Mouse (Mus musculus): ENCODE results near the gene Gc. TPM values are rescaled to one million over a fixed set of nuclear protein-coding genes. Genes with fewer than 3 reads are reported as not detected.

Gc gene
- polyA plus RNA-seq, 1 experiment from 2014 or later, result not detected

- no peak for ATAC-seq (ENCODE audit: low FRiP score, low read depth)
- H3K27me3 ChIP-seq, result no peaks in the 10 kb centered on the region
- H3K4me2 ChIP-seq (replicated peaks), result no peak overlapping the region
- H3K4me3 ChIP-seq, result no peak overlapping the region
- H3K9me3 ChIP-seq, result no peaks in the 10 kb centered on the region
- no peak overlapping the region for H3K9ac ChIP-seq
- WGBS, result 69% methylated on average over 7 of the region's 7 CpGs
- H3K36me3 ChIP-seq, result no peaks in the 10 kb centered on the region
- H3K27ac ChIP-seq, result no peak overlapping the region
- H3K4me1 ChIP-seq, result no peaks in the 10 kb centered on the region
Measured at GRCm38 (mm10) chr5:89447978-89448377, 9.7 kb downstream of the Gc start.

- H3K9ac ChIP-seq, result no peak overlapping the region
- no peak overlapping the region for H3K4me2 ChIP-seq (replicated peaks)
- H3K27ac ChIP-seq, result no peak overlapping the region
- H3K36me3 ChIP-seq, result no peaks in the 10 kb centered on the region
- H3K27me3 ChIP-seq, result no peaks in the 10 kb centered on the region
- WGBS, result 87% methylated on average over 4 of the region's 4 CpGs
- no peaks in the 10 kb centered on the region for H3K9me3 ChIP-seq
- no peak for ATAC-seq (ENCODE audit: low FRiP score, low read depth)
- H3K4me3 ChIP-seq, result no peak overlapping the region
- no peaks in the 10 kb centered on the region for H3K4me1 ChIP-seq
Measured at GRCm38 (mm10) chr5:89444360-89444759, 13.3 kb downstream of the Gc start.

- 32% methylated on average over 1 of the region's 1 CpGs for WGBS
- no peak for ATAC-seq (ENCODE audit: low FRiP score, low read depth)
Measured at GRCm38 (mm10) chr5:89411536-89411935, 46.2 kb downstream of the Gc start.

GRCm38 (mm10) chr5:89407376-89408082 lies 50.2 kb downstream of the Gc start:
- no peak for ATAC-seq (ENCODE audit: low FRiP score, low read depth)
- no peaks in the 10 kb centered on the region for H3K27me3 ChIP-seq
- no peak overlapping the region for H3K27ac ChIP-seq
- no peak overlapping the region for H3K4me3 ChIP-seq
- H3K9ac ChIP-seq, result no peak overlapping the region
- H3K4me1 ChIP-seq, result no peaks in the 10 kb centered on the region
- no peaks in the 10 kb centered on the region for H3K9me3 ChIP-seq
- H3K4me2 ChIP-seq (replicated peaks), result no peak overlapping the region
- H3K36me3 ChIP-seq, result no peaks in the 10 kb centered on the region

More at GRCm38 (mm10) chr5:89411536-89411935, 46.2 kb downstream of the Gc start:
- Histone ChIP-seq H3K36me3 (no peaks in the 10 kb centered on the region), H3K27me3 (no peaks in the 10 kb centered on the region), H3K27ac (no peak overlapping the region), H3K4me3 (no peak overlapping the region), H3K4me2 (replicated peaks) (no peak overlapping the region), H3K9me3 (no peaks in the 10 kb centered on the region), H3K9ac (no peak overlapping the region), H3K4me1 (no peaks in the 10 kb centered on the region)

- no peak for ATAC-seq (ENCODE audit: low FRiP score, low read depth)
Measured at GRCm38 (mm10) chr5:89405132-89405531, 52.6 kb downstream of the Gc start.

GRCm38 (mm10) chr5:89390405-89390804 lies 67.3 kb downstream of the Gc start:
- Histone ChIP-seq H3K4me1 (no peaks in the 10 kb centered on the region), H3K36me3 (no peaks in the 10 kb centered on the region), H3K9ac (no peak overlapping the region), H3K27ac (no peak overlapping the region), H3K4me2 (replicated peaks) (no peak overlapping the region), H3K27me3 (no peaks in the 10 kb centered on the region), H3K4me3 (no peak overlapping the region), H3K9me3 (peaks cover 4% of the 10 kb centered on the region)
- ATAC-seq (ENCODE audit: low FRiP score, low read depth), result no peak
- 66% methylated on average over 1 of the region's 1 CpGs for WGBS

More at GRCm38 (mm10) chr5:89405132-89405531, 52.6 kb downstream of the Gc start:
- H3K4me3 ChIP-seq, result no peak overlapping the region
- H3K4me1 ChIP-seq, result no peaks in the 10 kb centered on the region
- no peak overlapping the region for H3K27ac ChIP-seq
- 67% methylated on average over 1 of the region's 1 CpGs for WGBS
- H3K4me2 ChIP-seq (replicated peaks), result no peak overlapping the region
- no peaks in the 10 kb centered on the region for H3K27me3 ChIP-seq
- no peaks in the 10 kb centered on the region for H3K9me3 ChIP-seq
- no peak overlapping the region for H3K9ac ChIP-seq
- no peaks in the 10 kb centered on the region for H3K36me3 ChIP-seq

GRCm38 (mm10) chr5:89384204-89384603 lies 73.5 kb downstream of the Gc start:
- WGBS, result 30% methylated on average over 5 of the region's 5 CpGs
- H3K27ac ChIP-seq, result no peak overlapping the region
- no peak overlapping the region for H3K4me2 ChIP-seq (replicated peaks)
- H3K9ac ChIP-seq, result no peak overlapping the region
- ATAC-seq (ENCODE audit: low FRiP score, low read depth), result peak; percentile 15; the same call in 1 of the 2 replicates
- no peak overlapping the region for H3K4me3 ChIP-seq
- H3K4me1 ChIP-seq, result no peaks in the 10 kb centered on the region
- no peaks in the 10 kb centered on the region for H3K27me3 ChIP-seq
- no peaks in the 10 kb centered on the region for H3K9me3 ChIP-seq
- no peaks in the 10 kb centered on the region for H3K36me3 ChIP-seq

- H3K4me1 ChIP-seq, result no peaks in the 10 kb centered on the region
- no peaks in the 10 kb centered on the region for H3K36me3 ChIP-seq
- no peaks in the 10 kb centered on the region for H3K27me3 ChIP-seq
- WGBS, result 87% methylated on average over 4 of the region's 4 CpGs
- H3K9ac ChIP-seq, result no peak overlapping the region
- H3K4me3 ChIP-seq, result no peak overlapping the region
- no peaks in the 10 kb centered on the region for H3K9me3 ChIP-seq
- no peak overlapping the region for H3K27ac ChIP-seq
- ATAC-seq (ENCODE audit: low FRiP score, low read depth), result no peak
- no peak overlapping the region for H3K4me2 ChIP-seq (replicated peaks)
Measured at GRCm38 (mm10) chr5:89381340-89381739, 76.4 kb downstream of the Gc start.

GRCm38 (mm10) chr5:89370140-89370539 lies 87.6 kb downstream of the Gc start:
- no peak overlapping the region for H3K27ac ChIP-seq
- H3K9me3 ChIP-seq, result no peaks in the 10 kb centered on the region
- WGBS, result 41% methylated on average over 1 of the region's 1 CpGs
- H3K27me3 ChIP-seq, result no peaks in the 10 kb centered on the region
- no peaks in the 10 kb centered on the region for H3K4me1 ChIP-seq
- no peak overlapping the region for H3K4me2 ChIP-seq (replicated peaks)
- no peak for ATAC-seq (ENCODE audit: low FRiP score, low read depth)
- no peak overlapping the region for H3K9ac ChIP-seq
- no peaks in the 10 kb centered on the region for H3K36me3 ChIP-seq
- no peak overlapping the region for H3K4me3 ChIP-seq

GRCm38 (mm10) chr5:89368045-89368743 lies 89.5 kb downstream of the Gc start:
- ATAC-seq (ENCODE audit: low FRiP score, low read depth), result no peak
- Histone ChIP-seq H3K36me3 (no peaks in the 10 kb centered on the region), H3K9me3 (no peaks in the 10 kb centered on the region), H3K4me2 (replicated peaks) (no peak overlapping the region), H3K27ac (no peak overlapping the region), H3K4me3 (no peak overlapping the region), H3K27me3 (no peaks in the 10 kb centered on the region), H3K9ac (no peak overlapping the region), H3K4me1 (no peaks in the 10 kb centered on the region)
- WGBS, result 68% methylated on average over 4 of the region's 4 CpGs
